Mouse (Mus musculus) ES-Bruce4 (cell line): ENCODE results near the gene Slc22a6.

Experiments used
- CTCF ChIP-seq: IDR thresholded peaks from one replicate; pipeline ENCODE4 v1.8.1; 2011; ENCODE audit warnings: low read depth, low read length
- POLR2A ChIP-seq: IDR thresholded peaks from one replicate; pipeline ENCODE4 v1.8.1; 2011; ENCODE audit warnings: low read length; ENCODE audit not compliant: insufficient read depth

DNA sequence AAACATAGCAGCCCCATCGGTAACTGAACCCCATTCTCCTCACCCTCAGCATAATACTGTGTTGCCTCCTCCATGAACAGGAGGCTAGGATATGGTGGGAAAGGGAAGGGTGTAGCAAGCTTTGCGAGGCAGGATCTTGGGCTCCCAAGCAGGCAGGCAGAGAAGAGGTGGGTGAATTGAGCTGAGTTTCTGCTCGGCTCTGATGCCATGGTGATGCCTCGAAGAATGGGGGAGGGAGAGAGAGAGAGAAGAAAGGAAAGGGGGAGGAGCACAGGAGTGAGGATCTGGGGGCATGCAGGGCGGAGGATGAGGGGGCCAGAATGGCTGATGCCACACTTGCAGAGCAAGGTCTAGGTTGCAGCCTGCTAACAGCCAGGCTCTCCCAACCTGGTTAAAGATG is 47.9 kb downstream of the Slc22a6 start:
- TF ChIP-seq CTCF (no peak), POLR2A (no peak)
